Mouse (Mus musculus): ENCODE measurements at regions not wholly inside any gene's neighbourhood (a gene's known extent, or its start where the extent isn't known, plus 50 kb on each side); places are given as distances from the start of the nearest gene placed in this dataset.

DNA sequence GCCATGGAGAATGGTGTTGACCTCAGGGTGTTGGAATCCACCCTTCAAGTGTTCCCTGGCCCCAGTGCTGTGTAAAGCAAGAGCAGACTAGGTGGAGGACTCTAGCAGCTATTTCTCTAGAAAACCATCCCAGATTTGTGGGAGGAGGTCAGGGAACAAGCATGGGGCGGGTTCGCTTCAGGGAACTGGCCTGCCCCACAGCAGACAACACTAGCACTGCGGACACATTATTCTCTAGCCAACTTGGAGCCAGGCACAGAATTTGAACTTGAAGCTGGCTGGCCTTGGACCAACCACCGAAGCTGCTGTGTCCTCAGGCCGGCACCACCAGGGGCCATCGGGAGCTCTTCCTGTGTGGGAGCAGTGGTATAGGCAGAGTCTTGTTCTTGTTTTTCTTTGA lies 227.5 kb upstream of the Adra1b start:
- peak; percentile 2 for DNase-seq
- H3K4me1 ChIP-seq (ENCODE audit: control insufficient read depth, insufficient read depth, low read length) = no peaks in the 10 kb centered on the region
- H3K27me3 ChIP-seq (replicated peaks; ENCODE audit: control insufficient read depth, insufficient read depth, low read length) = no peaks in the 10 kb centered on the region
- no peaks in the 10 kb centered on the region for H3K36me3 ChIP-seq (ENCODE audit: control insufficient read depth, insufficient read depth, low read length)
- no peak overlapping the region for H3K27ac ChIP-seq (ENCODE audit: insufficient read depth, low read depth, low read length)
- no peak for TF ChIP-seq CTCF (conservative IDR thresholded peaks at IDR 0.05; ENCODE audit: insufficient read depth, insufficient read length, low read depth, low read length)
- TF ChIP-seq POLR2A (IDR thresholded peaks at IDR 0.05; ENCODE audit: low read depth, low read length) = no peak
- 82% methylated on average over 6 of the region's 6 CpGs for WGBS
- H3K4me3 ChIP-seq (ENCODE audit: insufficient read depth, low read depth, low read length) = no peak overlapping the region

- no peaks in the 10 kb centered on the region for H3K4me1 ChIP-seq (ENCODE audit: control insufficient read depth, insufficient read depth, low read length)
- WGBS = 76% methylated on average over 7 of the region's 7 CpGs
- no peak overlapping the region for H3K27ac ChIP-seq (ENCODE audit: insufficient read depth, low read depth, low read length)
- H3K36me3 ChIP-seq (ENCODE audit: control insufficient read depth, insufficient read depth, low read length) = no peaks in the 10 kb centered on the region
- H3K4me3 ChIP-seq (ENCODE audit: insufficient read depth, low read depth, low read length) = no peak overlapping the region
- no peaks in the 10 kb centered on the region for H3K27me3 ChIP-seq (replicated peaks; ENCODE audit: control insufficient read depth, insufficient read depth, low read length)
- no peak for DNase-seq
- TF ChIP-seq POLR2A (IDR thresholded peaks at IDR 0.05; ENCODE audit: low read depth, low read length) = no peak
- TF ChIP-seq CTCF (conservative IDR thresholded peaks at IDR 0.05; ENCODE audit: insufficient read depth, insufficient read length, low read depth, low read length) = no peak
Measured at GRCm38 (mm10) chr11:44133244-44133643, 232.2 kb upstream of the Adra1b start.

DNA sequence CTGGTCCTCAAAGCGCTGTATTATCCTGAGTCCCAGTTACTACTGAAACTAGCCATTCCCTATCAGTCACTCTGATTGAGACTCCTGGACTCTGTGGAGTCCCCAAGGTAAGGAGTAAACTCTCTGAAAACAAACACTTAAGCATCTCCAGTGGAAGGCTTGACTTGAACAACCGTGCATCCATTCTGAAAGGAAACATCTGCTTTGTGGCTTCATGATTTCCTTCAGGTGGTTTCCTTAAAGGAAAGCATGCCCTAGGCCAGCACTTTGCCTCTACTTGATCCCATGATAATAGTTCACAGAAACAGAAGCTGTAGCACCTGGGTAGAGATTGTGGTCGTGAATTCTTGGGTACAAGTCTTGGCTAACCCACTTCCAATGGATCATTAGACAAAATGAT lies 235.0 kb upstream of the Adra1b start:
- Histone ChIP-seq H3K36me3 (ENCODE audit: control insufficient read depth, insufficient read depth, low read length) (no peaks in the 10 kb centered on the region), H3K27ac (ENCODE audit: insufficient read depth, low read depth, low read length) (no peak overlapping the region), H3K4me1 (ENCODE audit: control insufficient read depth, insufficient read depth, low read length) (no peaks in the 10 kb centered on the region), H3K4me3 (ENCODE audit: insufficient read depth, low read depth, low read length) (no peak overlapping the region), H3K27me3 (replicated peaks; ENCODE audit: control insufficient read depth, insufficient read depth, low read length) (no peaks in the 10 kb centered on the region; the same call in 1 of the 2 replicates)
- TF ChIP-seq CTCF (conservative IDR thresholded peaks at IDR 0.05; ENCODE audit: insufficient read depth, insufficient read length, low read depth, low read length) (no peak), POLR2A (IDR thresholded peaks at IDR 0.05; ENCODE audit: low read depth, low read length) (no peak)
- no peak for DNase-seq
- 78% methylated on average over 3 of the region's 3 CpGs for WGBS

DNA sequence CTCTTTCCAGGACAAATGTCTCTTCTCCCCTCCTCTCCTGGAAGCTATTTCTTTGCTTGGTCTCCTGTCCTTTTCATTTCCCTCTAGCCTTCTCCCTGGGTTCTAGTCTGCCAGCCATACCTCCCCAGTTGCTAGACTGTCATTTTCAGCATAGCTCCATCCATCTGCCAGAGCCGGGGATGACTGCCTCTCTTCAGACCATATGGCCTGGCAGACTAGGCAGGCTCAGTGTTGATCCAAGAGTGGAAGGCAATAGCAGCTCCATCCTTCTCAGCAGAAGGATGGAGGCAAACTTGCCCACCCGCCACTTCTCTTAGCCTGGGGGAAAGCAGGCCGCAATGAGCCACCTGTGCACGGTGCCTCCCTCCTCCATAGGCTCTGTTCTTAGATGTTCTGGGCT lies 242.0 kb upstream of the Adra1b start:
- Histone ChIP-seq H3K4me1 (ENCODE audit: control insufficient read depth, insufficient read depth, low read length) (no peaks in the 10 kb centered on the region), H3K36me3 (ENCODE audit: control insufficient read depth, insufficient read depth, low read length) (no peaks in the 10 kb centered on the region), H3K4me3 (ENCODE audit: insufficient read depth, low read depth, low read length) (no peak overlapping the region), H3K27me3 (replicated peaks; ENCODE audit: control insufficient read depth, insufficient read depth, low read length) (no peaks in the 10 kb centered on the region; the same call in 1 of the 2 replicates), H3K27ac (ENCODE audit: insufficient read depth, low read depth, low read length) (no peak overlapping the region)
- 89% methylated on average over 4 of the region's 4 CpGs for WGBS
- TF ChIP-seq POLR2A (IDR thresholded peaks at IDR 0.05; ENCODE audit: low read depth, low read length) (no peak), CTCF (conservative IDR thresholded peaks at IDR 0.05; ENCODE audit: insufficient read depth, insufficient read length, low read depth, low read length) (no peak)
- DNase-seq = no peak

DNA sequence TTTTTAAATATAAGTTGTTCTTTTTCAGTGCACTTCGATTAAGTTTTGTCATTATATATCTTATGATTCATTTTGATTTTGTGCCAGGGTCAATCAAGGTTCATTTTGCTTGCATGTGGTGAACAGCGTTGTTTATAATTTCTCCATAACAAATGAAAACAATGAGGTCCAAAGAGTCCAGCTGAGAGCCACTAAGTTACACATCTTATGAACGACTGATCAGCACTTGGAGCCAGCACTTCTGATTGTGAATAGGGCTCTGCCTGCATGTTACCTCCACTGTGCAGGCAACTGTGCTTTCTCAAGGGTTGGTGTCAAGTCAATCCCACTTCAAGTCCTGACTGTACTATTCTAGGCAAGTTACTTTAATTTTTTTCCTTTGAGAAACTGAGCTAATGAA lies 243.5 kb upstream of the Adra1b start:
- H3K27me3 ChIP-seq (replicated peaks; ENCODE audit: control insufficient read depth, insufficient read depth, low read length) = no peaks in the 10 kb centered on the region; the same call in 1 of the 2 replicates
- DNase-seq = no peak
- H3K4me3 ChIP-seq (ENCODE audit: insufficient read depth, low read depth, low read length) = no peak overlapping the region
- no peaks in the 10 kb centered on the region for H3K36me3 ChIP-seq (ENCODE audit: control insufficient read depth, insufficient read depth, low read length)
- no peak for TF ChIP-seq POLR2A (IDR thresholded peaks at IDR 0.05; ENCODE audit: low read depth, low read length)
- no peak overlapping the region for H3K27ac ChIP-seq (ENCODE audit: insufficient read depth, low read depth, low read length)
- H3K4me1 ChIP-seq (ENCODE audit: control insufficient read depth, insufficient read depth, low read length) = no peaks in the 10 kb centered on the region
- 78% methylated on average over 3 of the region's 3 CpGs for WGBS

GRCm38 (mm10) chr11:44146419-44146818 lies 245.4 kb upstream of the Adra1b start:
- no peaks in the 10 kb centered on the region for H3K27me3 ChIP-seq (replicated peaks; ENCODE audit: control insufficient read depth, insufficient read depth, low read length)
- H3K36me3 ChIP-seq (ENCODE audit: control insufficient read depth, insufficient read depth, low read length) = no peaks in the 10 kb centered on the region
- no peaks in the 10 kb centered on the region for H3K4me1 ChIP-seq (ENCODE audit: control insufficient read depth, insufficient read depth, low read length)
- H3K27ac ChIP-seq (ENCODE audit: insufficient read depth, low read depth, low read length) = no peak overlapping the region
- 95% methylated on average over 3 of the region's 3 CpGs for WGBS
- no peak overlapping the region for H3K4me3 ChIP-seq (ENCODE audit: insufficient read depth, low read depth, low read length)
- no peak for DNase-seq
- TF ChIP-seq POLR2A (IDR thresholded peaks at IDR 0.05; ENCODE audit: low read depth, low read length) (no peak), CTCF (conservative IDR thresholded peaks at IDR 0.05; ENCODE audit: insufficient read depth, insufficient read length, low read depth, low read length) (no peak)

DNA sequence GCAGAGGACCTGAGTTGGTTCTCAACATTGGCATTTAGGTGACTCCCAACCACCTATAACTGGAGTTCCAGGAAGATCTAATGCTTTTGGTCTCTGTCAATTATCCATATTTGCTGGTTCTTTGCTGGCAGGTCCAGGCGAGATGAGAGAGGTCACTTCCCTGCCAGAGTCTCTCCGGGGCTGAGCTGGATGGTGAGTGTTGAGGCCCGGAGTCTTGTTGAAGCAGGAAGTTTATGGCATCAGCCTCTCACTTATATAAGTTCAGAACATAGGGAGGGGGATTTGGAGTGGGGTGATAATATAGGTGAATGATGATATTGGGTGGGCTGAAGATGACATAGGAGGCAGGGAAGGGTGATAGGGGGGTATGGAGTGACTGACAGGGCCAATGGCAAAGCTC lies 246.3 kb upstream of the Il12b start:
- H3K27ac ChIP-seq (ENCODE audit: insufficient read depth, low read depth, low read length) = no peak overlapping the region
- H3K4me1 ChIP-seq (ENCODE audit: control insufficient read depth, insufficient read depth, low read length) = peaks cover 12% of the 10 kb centered on the region; the same call in 1 of the 2 replicates
- DNase-seq = no peak
- H3K36me3 ChIP-seq (ENCODE audit: control insufficient read depth, insufficient read depth, low read length) = no peaks in the 10 kb centered on the region
- TF ChIP-seq CTCF (conservative IDR thresholded peaks at IDR 0.05; ENCODE audit: insufficient read depth, insufficient read length, low read depth, low read length) = no peak
- no peak for TF ChIP-seq POLR2A (IDR thresholded peaks at IDR 0.05; ENCODE audit: low read depth, low read length)
- no peaks in the 10 kb centered on the region for H3K27me3 ChIP-seq (replicated peaks; ENCODE audit: control insufficient read depth, insufficient read depth, low read length)
- WGBS = 87% methylated on average over 3 of the region's 3 CpGs
- H3K4me3 ChIP-seq (ENCODE audit: insufficient read depth, low read depth, low read length) = no peak overlapping the region

- Histone ChIP-seq H3K27ac (ENCODE audit: insufficient read depth, low read depth, low read length) (peak overlapping the region; percentile 56), H3K4me1 (ENCODE audit: control insufficient read depth, insufficient read depth, low read length) (peaks cover 12% of the 10 kb centered on the region; the same call in 1 of the 2 replicates), H3K36me3 (ENCODE audit: control insufficient read depth, insufficient read depth, low read length) (no peaks in the 10 kb centered on the region), H3K27me3 (replicated peaks; ENCODE audit: control insufficient read depth, insufficient read depth, low read length) (no peaks in the 10 kb centered on the region), H3K4me3 (ENCODE audit: insufficient read depth, low read depth, low read length) (no peak overlapping the region)
- 38% methylated on average over 2 of the region's 2 CpGs for WGBS
- peak; percentile 13 for DNase-seq
- TF ChIP-seq CTCF (conservative IDR thresholded peaks at IDR 0.05; ENCODE audit: insufficient read depth, insufficient read length, low read depth, low read length) (no peak), POLR2A (IDR thresholded peaks at IDR 0.05; ENCODE audit: low read depth, low read length) (no peak)
Measured at GRCm38 (mm10) chr11:44155591-44155990, 244.3 kb upstream of the Il12b start.
